Mouse (Mus musculus) heart, adult 2 months (tissue): Measurements from ENCODE around the gene Cdk13. TPM values are rescaled to one million over a fixed set of nuclear protein-coding genes. Genes with fewer than 3 reads are reported as not detected.

Source experiments
- DNase-seq, 2 experiments: peaks; one replicate each; pipeline ENCODE4 v3.0.0; 2021
- H3K27ac ChIP-seq: fragments of 200-600 bp; 2 replicates; pipeline ENCODE4 v1.8.1; 2022
- H3K27me3 ChIP-seq: fragments of 200-500 bp; 2 replicates; pipeline ENCODE4 v1.6.1; 2012; ENCODE audit warnings: mild to moderate bottlenecking, low read length, inconsistent platforms, mixed read lengths; ENCODE audit not compliant: control insufficient read depth, insufficient read depth
- H3K36me3 ChIP-seq: fragments of 200-500 bp; 2 replicates; pipeline ENCODE4 v1.6.1; 2012; ENCODE audit warnings: low read length, inconsistent platforms; ENCODE audit not compliant: control insufficient read depth, insufficient read depth
- H3K4me1 ChIP-seq: fragments of 200-500 bp; 2 replicates; pipeline ENCODE4 v1.6.1; 2011; ENCODE audit warnings: low read length; ENCODE audit not compliant: control insufficient read depth, insufficient read depth
- H3K4me3 ChIP-seq: fragments of 200-600 bp; 2 replicates; pipeline ENCODE4 v1.8.1; 2022
- H3K79me2 ChIP-seq: fragments of 200-500 bp; replicated peaks from 2 replicates; pipeline ENCODE4 v1.6.1; 2012; ENCODE audit warnings: mild to moderate bottlenecking, inconsistent platforms, low read length, moderate library complexity, mixed read lengths; ENCODE audit not compliant: control insufficient read depth, insufficient read depth
- H3K9ac ChIP-seq: fragments of 200-500 bp; 2 replicates; pipeline ENCODE4 v1.6.1; 2012; ENCODE audit warnings: low read depth, mild to moderate bottlenecking, control low read depth, inconsistent platforms, low read length, mixed read lengths
- CTCF ChIP-seq: fragments of 200-600 bp; IDR thresholded peaks from 2 replicates; pipeline ENCODE4 v1.8.1; 2022; ENCODE audit warnings: antibody characterized with exemption, mild to moderate bottlenecking, moderate library complexity
- EP300 ChIP-seq: fragments of 200-500 bp; IDR thresholded peaks from 2 replicates; pipeline ENCODE4 v1.6.1; 2011; ENCODE audit warnings: low read depth, low read length, control low read depth; ENCODE audit not compliant: insufficient read depth
- POLR2A ChIP-seq: fragments of 200-500 bp; IDR thresholded peaks from 2 replicates; pipeline ENCODE4 v1.6.1; 2011; ENCODE audit warnings: mild to moderate bottlenecking, low read depth, low read length, control low read depth; ENCODE audit not compliant: insufficient read depth
- WGBS: fragments of 180-500 bp; shearing (Covaris S2); methylation state at CpG from one replicate; pipeline ENCODE4 v1.1.7; 2018; 5-methylcytosine and 5-hydroxymethylcytosine counted together
- intact Hi-C: fragments of 180-260 bp; cut with DNase I; formaldehyde crosslinking; loops from one replicate; pipeline ENCODE4 v1.15.1; 2025
- polyA plus RNA-seq: library from polyadenylated mRNA; depleted of rRNA; stranded (reverse); fragments of >200 nt; gene quantifications from 2 replicates; pipeline ENCODE4 v1.2.3, GENCODE M21; 2012
- total RNA-seq, 2 experiments: library from RNA; stranded (reverse); gene quantifications; 2 replicates each; pipeline ENCODE4 v1.2.3; 2021

The Cdk13 gene
- total and polyA plus RNA-seq, 3 experiments, result 12.5 to 24.7 (median 22.4) TPM

DNA sequence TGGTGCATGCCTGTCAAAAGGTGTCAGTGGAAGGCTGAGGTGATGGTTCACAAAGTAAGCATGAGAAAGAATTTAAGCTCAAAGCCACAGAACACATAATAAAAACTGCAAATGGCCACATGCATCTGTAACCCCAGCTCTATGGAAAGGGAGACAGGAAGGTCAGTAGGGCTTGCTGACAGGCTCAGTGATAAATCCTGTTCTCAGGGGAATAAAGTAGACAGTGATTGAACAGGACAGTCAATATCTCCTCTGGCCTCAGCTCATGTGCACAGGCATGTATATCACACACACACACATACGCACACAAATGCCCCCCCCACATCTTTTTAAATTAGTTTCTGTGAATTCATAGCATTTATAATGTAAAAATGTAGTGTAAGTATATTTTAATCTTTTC, 42.5 kb downstream of the Cdk13 start:
- 67% methylated on average over 1 of the region's 1 CpGs for WGBS
- H3K27me3 ChIP-seq, result no peaks in the 10 kb centered on the region
- H3K4me3 ChIP-seq, result no peak overlapping the region
- no peaks in the 10 kb centered on the region; the same call in 1 of the 2 replicates for H3K79me2 ChIP-seq
- no peak for TF ChIP-seq EP300
- TF ChIP-seq CTCF, result no peak
- no peak for TF ChIP-seq POLR2A
- DNase-seq, result no peak
- intact Hi-C loops, result no loop called here
- H3K27ac ChIP-seq, result no peak overlapping the region
- peaks cover 6% of the 10 kb centered on the region; the same call in 1 of the 2 replicates for H3K36me3 ChIP-seq
- no peaks in the 10 kb centered on the region; the same call in 1 of the 2 replicates for H3K4me1 ChIP-seq
- no peak overlapping the region for H3K9ac ChIP-seq

DNA sequence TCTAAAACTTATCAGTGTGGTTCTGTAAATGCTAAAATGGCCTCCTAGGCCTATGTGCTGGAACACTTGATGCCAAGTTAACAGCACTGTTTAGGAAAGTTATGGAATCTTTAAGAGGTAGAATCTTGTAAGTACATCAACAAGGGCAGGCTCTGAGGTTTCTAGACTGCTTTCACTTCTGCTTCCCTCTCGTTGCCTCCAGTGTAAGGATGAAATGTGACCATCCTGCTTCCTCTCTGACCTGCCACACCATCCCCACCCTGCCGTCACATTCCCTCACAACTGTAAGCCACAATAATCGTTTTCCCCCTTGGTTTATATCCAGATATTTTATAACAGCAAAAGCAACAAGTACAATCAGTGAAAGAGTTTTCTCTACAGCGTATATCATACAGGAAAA, 49.9 kb downstream of the Cdk13 start:
- Histone ChIP-seq H3K4me3 (no peak overlapping the region), H3K27me3 (no peaks in the 10 kb centered on the region), H3K4me1 (no peaks in the 10 kb centered on the region), H3K36me3 (peaks cover 2% of the 10 kb centered on the region; the same call in 1 of the 2 replicates), H3K79me2 (no peaks in the 10 kb centered on the region), H3K9ac (no peak overlapping the region), H3K27ac (no peak overlapping the region)
- no peak for DNase-seq
- no peak for TF ChIP-seq EP300
- no peak for TF ChIP-seq POLR2A
- no peak for TF ChIP-seq CTCF
- 65% methylated on average over 4 of the region's 4 CpGs for WGBS
- intact Hi-C loops, result loop anchor here (2.0 kb wide), 1 partner anchor 14 kb away; no protein-coding TSS in a partner anchor

DNA sequence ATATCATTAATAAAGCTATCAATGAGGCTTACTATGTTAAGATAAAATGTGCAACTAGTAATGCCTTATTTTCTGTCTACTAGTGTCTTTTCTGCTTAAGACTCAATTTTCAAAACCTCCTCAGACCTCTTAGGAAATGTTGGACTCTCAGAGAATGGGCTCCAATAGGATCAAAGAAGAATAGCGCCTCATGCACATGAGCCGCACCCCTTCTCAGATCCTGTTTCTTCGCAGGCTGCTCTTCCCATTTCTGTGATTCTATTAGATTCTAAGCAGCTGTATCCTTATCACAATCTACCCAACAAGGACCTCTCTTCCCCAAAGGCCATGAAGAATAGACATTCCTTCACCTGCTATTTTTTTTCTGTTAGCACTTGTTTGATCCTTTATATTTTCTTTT, 76.1 kb downstream of the Cdk13 start:
- Histone ChIP-seq H3K9ac (no peak overlapping the region), H3K4me1 (no peaks in the 10 kb centered on the region), H3K27me3 (no peaks in the 10 kb centered on the region), H3K4me3 (no peak overlapping the region), H3K79me2 (no peaks in the 10 kb centered on the region), H3K27ac (no peak overlapping the region), H3K36me3 (peaks cover 3% of the 10 kb centered on the region)
- no peak for DNase-seq
- intact Hi-C loops, result no loop called here
- TF ChIP-seq EP300, result no peak
- TF ChIP-seq CTCF, result no peak
- no peak for TF ChIP-seq POLR2A
- WGBS, result 91% methylated on average over 3 of the region's 3 CpGs

DNA sequence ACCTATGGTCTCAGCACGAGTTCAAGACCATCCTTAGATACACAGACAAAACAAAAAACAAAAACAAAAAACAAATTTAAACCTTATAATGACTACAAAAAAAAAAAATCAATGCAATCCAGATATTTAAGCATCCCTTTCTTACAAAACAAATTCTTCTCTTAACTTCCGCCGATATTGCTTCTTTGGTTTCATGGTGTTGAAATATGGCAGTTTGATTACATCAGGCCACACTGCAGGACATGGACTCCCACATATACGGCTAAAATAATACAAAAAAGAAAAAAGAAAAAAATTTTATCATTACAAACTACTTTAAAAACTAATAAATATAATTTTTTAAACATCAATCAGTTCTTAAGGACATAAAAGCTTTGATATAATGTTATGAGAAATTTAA, 77.0 kb downstream of the Cdk13 start:
- H3K4me3 ChIP-seq, result no peak overlapping the region
- peaks cover 3% of the 10 kb centered on the region for H3K36me3 ChIP-seq
- H3K9ac ChIP-seq, result no peak overlapping the region
- no peak overlapping the region for H3K27ac ChIP-seq
- WGBS, result 86% methylated on average over 4 of the region's 4 CpGs
- DNase-seq, result no peak
- no peaks in the 10 kb centered on the region for H3K79me2 ChIP-seq
- H3K27me3 ChIP-seq, result no peaks in the 10 kb centered on the region
- TF ChIP-seq POLR2A (no peak), CTCF (no peak), EP300 (no peak)
- no peaks in the 10 kb centered on the region for H3K4me1 ChIP-seq
- intact Hi-C loops, result no loop called here

DNA sequence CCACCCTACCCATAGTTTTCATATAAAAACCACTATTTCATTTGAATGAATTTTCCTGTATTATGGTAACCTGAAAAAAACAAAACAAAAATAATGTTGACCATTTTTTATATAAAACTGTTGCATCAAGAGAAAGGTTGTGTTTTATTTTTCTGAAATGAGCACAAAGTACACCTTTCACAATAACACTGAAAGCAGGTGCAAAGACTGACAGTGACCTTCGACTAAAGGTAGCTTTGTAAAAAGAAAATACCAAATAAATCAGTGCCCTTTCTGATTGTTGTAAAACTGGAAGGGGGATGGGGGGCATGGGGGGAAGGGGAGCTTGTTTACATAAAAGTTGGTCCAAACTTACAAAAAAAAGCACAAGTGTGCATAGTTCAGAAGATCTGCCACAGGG, 87.5 kb downstream of the Cdk13 start:
- Histone ChIP-seq H3K36me3 (peaks cover 7% of the 10 kb centered on the region), H3K4me1 (no peaks in the 10 kb centered on the region), H3K4me3 (no peak overlapping the region), H3K79me2 (no peaks in the 10 kb centered on the region), H3K27me3 (no peaks in the 10 kb centered on the region), H3K9ac (no peak overlapping the region), H3K27ac (no peak overlapping the region)
- DNase-seq, result no peak
- no peak for TF ChIP-seq POLR2A
- TF ChIP-seq CTCF, result no peak
- no peak for TF ChIP-seq EP300
- WGBS, result 86% methylated on average over 1 of the region's 1 CpGs
- intact Hi-C loops, result no loop called here

DNA sequence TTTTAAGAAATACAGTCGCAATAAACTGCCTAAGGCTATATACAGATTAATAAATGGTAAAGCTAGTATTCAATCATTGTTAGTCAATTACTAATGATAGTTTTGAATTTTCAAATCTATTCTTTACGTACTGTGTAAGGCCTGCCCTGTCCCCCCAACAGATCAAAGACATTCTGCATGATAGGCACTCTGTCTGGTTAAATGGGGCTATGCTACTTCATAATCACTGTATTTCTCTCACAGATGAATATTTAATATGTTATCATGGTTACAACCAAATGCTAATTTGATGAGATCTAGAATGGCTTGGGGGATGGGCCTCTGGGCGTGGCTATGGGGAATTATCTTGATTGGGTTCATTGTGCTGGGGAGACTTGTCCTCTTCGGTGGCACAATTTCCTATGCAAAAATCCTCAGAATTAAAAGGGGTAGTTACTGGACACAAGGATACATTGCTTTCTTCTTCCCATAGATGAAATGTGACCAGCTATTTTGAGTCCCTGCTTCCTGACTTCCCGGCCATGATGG, 96.0 kb downstream of the Cdk13 start:
- Histone ChIP-seq H3K9ac (no peak overlapping the region), H3K27ac (no peak overlapping the region), H3K36me3 (no peaks in the 10 kb centered on the region), H3K4me1 (no peaks in the 10 kb centered on the region; the same call in 1 of the 2 replicates), H3K4me3 (no peak overlapping the region), H3K27me3 (no peaks in the 10 kb centered on the region), H3K79me2 (no peaks in the 10 kb centered on the region)
- TF ChIP-seq CTCF, result no peak
- TF ChIP-seq POLR2A, result no peak
- no peak for TF ChIP-seq EP300
- no peak for DNase-seq
- WGBS, result 89% methylated on average over 5 of the region's 5 CpGs
- intact Hi-C loops, result no loop called here
